Mouse (Mus musculus) retina, adult 2 months (tissue): ENCODE results near the gene Rapgefl1.
"Not testable (repeated sequence)": the region's sequence is repeated elsewhere in the genome, so short reads cannot be mapped to it uniquely, and the experiment has no call there.

Source experiments
- DNase-seq: peaks from one replicate; pipeline ENCODE4 v3.0.0-alpha.2; 2012; ENCODE audit warnings: low read depth, low spot score

Gene Rapgefl1

GRCm38 (mm10) chr11:98810686-98811085 lies 25.9 kb upstream of the Rapgefl1 start:
- DNase-seq = no peak

GRCm38 (mm10) chr11:98816706-98817239 lies 19.8 kb upstream of the Rapgefl1 start:
- DNase-seq = no peak

GRCm38 (mm10) chr11:98820968-98821367 lies 15.6 kb upstream of the Rapgefl1 start:
- DNase-seq = no peak

GRCm38 (mm10) chr11:98826071-98826470 lies 10.5 kb upstream of the Rapgefl1 start:
- DNase-seq = not testable (repeated sequence)

- no peak for DNase-seq
Measured at GRCm38 (mm10) chr11:98827877-98828276, 8.7 kb upstream of the Rapgefl1 start.

- DNase-seq = peak; percentile 37
Measured at GRCm38 (mm10) chr11:98829091-98829775, 7.4 kb upstream of the Rapgefl1 start.

- DNase-seq = no peak
Measured at GRCm38 (mm10) chr11:98829875-98830274, 6.7 kb upstream of the Rapgefl1 start.

GRCm38 (mm10) chr11:98835296-98835695 lies 1.3 kb upstream of the Rapgefl1 start:
- no peak for DNase-seq

GRCm38 (mm10) chr11:98835725-98836124 lies 860 bp upstream of the Rapgefl1 start:
- DNase-seq = no peak

GRCm38 (mm10) chr11:98836128-98836527 lies 457 bp upstream of the Rapgefl1 start:
- DNase-seq = no peak

GRCm38 (mm10) chr11:98837231-98837704 lies 683 bp downstream of the Rapgefl1 start:
- no peak for DNase-seq

- DNase-seq = no peak
Measured at GRCm38 (mm10) chr11:98837917-98838316, 1.3 kb downstream of the Rapgefl1 start.

- DNase-seq = no peak
Measured at GRCm38 (mm10) chr11:98838512-98838911, 1.9 kb downstream of the Rapgefl1 start.

GRCm38 (mm10) chr11:98839402-98839801 lies 2.8 kb downstream of the Rapgefl1 start:
- no peak for DNase-seq

- no peak for DNase-seq
Measured at GRCm38 (mm10) chr11:98839897-98840296, 3.3 kb downstream of the Rapgefl1 start.

GRCm38 (mm10) chr11:98846016-98846415 lies 9.4 kb downstream of the Rapgefl1 start:
- DNase-seq = no peak

- DNase-seq = no peak
Measured at GRCm38 (mm10) chr11:98846865-98847604, 10.4 kb downstream of the Rapgefl1 start.

GRCm38 (mm10) chr11:98849196-98849894 lies 12.8 kb downstream of the Rapgefl1 start:
- DNase-seq = no peak

- DNase-seq = no peak
Measured at GRCm38 (mm10) chr11:98850100-98851093, 13.8 kb downstream of the Rapgefl1 start.

GRCm38 (mm10) chr11:98854116-98854515 lies 17.5 kb downstream of the Rapgefl1 start:
- DNase-seq = no peak

- DNase-seq = no peak
Measured at GRCm38 (mm10) chr11:98854659-98855058, 18.1 kb downstream of the Rapgefl1 start.
